Mouse (Mus musculus) liver, postnatal 0 days (tissue): ENCODE data around the gene Fgd5. TPM values are rescaled to one million over a fixed set of nuclear protein-coding genes. Genes with fewer than 3 reads are reported as not detected.

Source experiments
- ATAC-seq: fragments of 200-750 bp; cut with Nextera tagmentation; 2 replicates; pipeline ENCODE4 v1.8.0; 2017; ENCODE audit warnings: mild to moderate bottlenecking, moderate library complexity
- DNase-seq: peaks from one replicate; pipeline ENCODE4 v3.0.0-alpha.2; 2016
- H3K27ac ChIP-seq: fragments of 300-500 bp; sonication (generic); 2 replicates; pipeline ENCODE4 v1.5.1; 2014; ENCODE audit warnings: antibody characterized with exemption, moderate library complexity, mild to moderate bottlenecking, low read depth
- H3K27me3 ChIP-seq: fragments of 300-500 bp; sonication (generic); 2 replicates; pipeline ENCODE4 v1.6.1; 2014; ENCODE audit warnings: low read length, control low read depth, mixed read lengths; ENCODE audit not compliant: insufficient read depth
- H3K36me3 ChIP-seq: fragments of 300-500 bp; sonication (generic); replicated peaks from 2 replicates; pipeline ENCODE4 v1.6.1; 2014; ENCODE audit warnings: mild to moderate bottlenecking, control low read depth, low read length, moderate library complexity, mixed read lengths; ENCODE audit not compliant: insufficient read depth
- H3K4me1 ChIP-seq: fragments of 300-500 bp; sonication (generic); 2 replicates; pipeline ENCODE4 v1.6.1; 2014; ENCODE audit warnings: antibody characterized with exemption, mild to moderate bottlenecking, control low read depth; ENCODE audit not compliant: insufficient read depth
- H3K4me2 ChIP-seq: fragments of 300-500 bp; sonication (generic); 2 replicates; pipeline ENCODE4 v1.6.1; 2014; ENCODE audit warnings: low read depth, mild to moderate bottlenecking, low read length, moderate library complexity, mixed read lengths
- H3K4me3 ChIP-seq: fragments of 300-500 bp; sonication (generic); 2 replicates; pipeline ENCODE4 v1.5.1; 2014; ENCODE audit warnings: low read depth, low read length
- H3K9ac ChIP-seq: fragments of 300-500 bp; sonication (generic); replicated peaks from 2 replicates; pipeline ENCODE4 v1.6.1; 2014; ENCODE audit warnings: mild to moderate bottlenecking, moderate library complexity
- H3K9me3 ChIP-seq: fragments of 300-500 bp; sonication (generic); 2 replicates; pipeline ENCODE4 v1.6.1; 2016; ENCODE audit warnings: mild to moderate bottlenecking, control low read depth, low read length, mixed read lengths
- CTCF ChIP-seq: sonication (generic); IDR thresholded peaks from 2 replicates; pipeline ENCODE4 v1.5.1; 2016; ENCODE audit warnings: antibody characterized with exemption, low read depth
- EP300 ChIP-seq: IDR thresholded peaks from 2 replicates; pipeline ENCODE4 v1.6.1; 2016; ENCODE audit warnings: antibody characterized with exemption, low read depth, mild to moderate bottlenecking
- WGBS: fragments of 180-500 bp; shearing (Covaris S2); extraction: QIAGEN DNeasy Blood & Tissue Kit; methylation state at CpG from one replicate; pipeline ENCODE4 v1.1.7; 2014; ENCODE audit not compliant: insufficient replicate concordance; 5-methylcytosine and 5-hydroxymethylcytosine counted together
- polyA plus RNA-seq: library from polyadenylated mRNA; unstranded; fragments of >200 nt; fragmentation: Nextera tagmentation; extraction: Ambion mirVana; gene quantifications from 2 replicates; pipeline ENCODE4 v1.2.1, GENCODE M21; 2015

Fgd5 gene
- polyA plus RNA-seq, 1 experiment from 2014 or later, result 2.3 TPM

GRCm38 (mm10) chr6:92014936-92015335 is 36.3 kb downstream of the Fgd5 start:
- 58% methylated on average over 7 of the region's 7 CpGs for WGBS
- H3K27ac ChIP-seq, result no peak overlapping the region
- DNase-seq, result no peak
- no peaks in the 10 kb centered on the region for H3K27me3 ChIP-seq
- H3K9ac ChIP-seq, result no peak overlapping the region
- no peak for ATAC-seq
- H3K9me3 ChIP-seq, result no peaks in the 10 kb centered on the region
- no peaks in the 10 kb centered on the region for H3K4me1 ChIP-seq
- no peak overlapping the region for H3K4me3 ChIP-seq
- TF ChIP-seq EP300, result no peak
- no peak for TF ChIP-seq CTCF
- H3K4me2 ChIP-seq, result no peak overlapping the region
- no peaks in the 10 kb centered on the region for H3K36me3 ChIP-seq

GRCm38 (mm10) chr6:92015848-92016247 is 37.2 kb downstream of the Fgd5 start:
- no peak for DNase-seq
- no peak for ATAC-seq
- H3K9me3 ChIP-seq, result no peaks in the 10 kb centered on the region
- no peak overlapping the region for H3K27ac ChIP-seq
- H3K4me2 ChIP-seq, result no peak overlapping the region
- no peaks in the 10 kb centered on the region for H3K36me3 ChIP-seq
- H3K27me3 ChIP-seq, result no peaks in the 10 kb centered on the region
- TF ChIP-seq EP300, result no peak
- no peak overlapping the region for H3K9ac ChIP-seq
- 83% methylated on average over 5 of the region's 5 CpGs for WGBS
- H3K4me3 ChIP-seq, result no peak overlapping the region
- H3K4me1 ChIP-seq, result no peaks in the 10 kb centered on the region

- no peaks in the 10 kb centered on the region for H3K4me1 ChIP-seq
These were observed 38.1 kb downstream of the Fgd5 start for GRCm38 (mm10) chr6:92016738-92017137.

DNA sequence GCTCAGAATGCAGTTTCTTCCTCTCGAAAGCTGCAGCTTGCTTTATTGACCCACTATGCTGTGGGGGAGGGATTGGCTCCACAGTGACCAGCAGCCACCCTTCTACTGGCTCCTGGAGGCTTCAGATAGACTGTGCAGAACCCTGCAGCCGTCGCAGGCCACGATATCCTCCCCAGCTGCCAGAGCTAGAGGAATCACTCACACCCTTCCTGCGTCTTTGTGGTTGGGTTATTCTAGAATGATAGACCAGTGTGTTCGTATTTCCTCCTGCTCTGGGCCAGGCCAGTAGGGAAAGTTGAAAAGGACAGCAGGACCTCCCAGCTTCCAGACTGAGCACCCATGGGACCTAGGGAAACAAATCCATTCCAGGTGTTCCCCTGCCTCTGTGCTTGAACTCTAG is 39.7 kb downstream of the Fgd5 start:
- Histone ChIP-seq H3K4me3 (no peak overlapping the region), H3K4me1 (no peaks in the 10 kb centered on the region), H3K9me3 (no peaks in the 10 kb centered on the region), H3K4me2 (no peak overlapping the region), H3K9ac (no peak overlapping the region), H3K36me3 (no peaks in the 10 kb centered on the region), H3K27me3 (no peaks in the 10 kb centered on the region), H3K27ac (no peak overlapping the region)
- DNase-seq, result no peak
- 31% methylated on average over 6 of the region's 6 CpGs for WGBS
- ATAC-seq, result no peak
- TF ChIP-seq EP300 (no peak), CTCF (no peak)

More at GRCm38 (mm10) chr6:92016738-92017137, 38.1 kb downstream of the Fgd5 start:
- no peak overlapping the region for H3K27ac ChIP-seq
- ATAC-seq (no peak), DNase-seq (no peak)
- no peaks in the 10 kb centered on the region for H3K9me3 ChIP-seq
- H3K27me3 ChIP-seq, result no peaks in the 10 kb centered on the region
- 72% methylated on average over 6 of the region's 6 CpGs for WGBS
- no peaks in the 10 kb centered on the region for H3K36me3 ChIP-seq
- H3K4me3 ChIP-seq, result no peak overlapping the region
- H3K9ac ChIP-seq, result no peak overlapping the region
- TF ChIP-seq CTCF (no peak), EP300 (no peak)
- H3K4me2 ChIP-seq, result no peak overlapping the region

DNA sequence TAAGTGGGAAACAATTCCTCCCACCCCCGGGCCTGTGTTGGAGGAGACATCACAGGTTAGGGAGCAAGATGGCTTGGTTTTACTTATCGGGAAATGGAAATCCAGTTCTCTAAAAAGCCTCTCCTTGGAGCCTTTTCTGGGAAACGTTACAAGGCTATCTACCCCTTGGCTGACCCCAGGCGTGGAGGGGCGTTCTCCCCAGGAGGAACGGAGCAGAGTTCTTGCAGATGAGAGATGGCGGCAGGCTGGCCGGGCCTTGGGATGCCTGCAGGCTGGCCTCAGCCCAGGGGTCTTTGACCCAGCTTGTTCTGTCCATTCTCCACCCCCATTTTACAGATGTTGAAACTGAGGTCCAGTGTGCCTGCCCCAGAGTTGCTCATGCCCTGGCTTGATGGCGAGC is 42.4 kb downstream of the Fgd5 start:
- WGBS, result 72% methylated on average over 9 of the region's 9 CpGs
- no peak overlapping the region for H3K4me3 ChIP-seq
- no peak overlapping the region for H3K9ac ChIP-seq
- no peak overlapping the region for H3K27ac ChIP-seq
- TF ChIP-seq EP300 (no peak), CTCF (no peak)
- no peaks in the 10 kb centered on the region for H3K4me1 ChIP-seq
- no peaks in the 10 kb centered on the region for H3K9me3 ChIP-seq
- no peaks in the 10 kb centered on the region for H3K36me3 ChIP-seq
- ATAC-seq (no peak), DNase-seq (no peak)
- H3K4me2 ChIP-seq, result no peak overlapping the region
- H3K27me3 ChIP-seq, result no peaks in the 10 kb centered on the region

GRCm38 (mm10) chr6:92021506-92021905 is 42.8 kb downstream of the Fgd5 start:
- no peak for ATAC-seq
- Histone ChIP-seq H3K4me2 (no peak overlapping the region), H3K9me3 (no peaks in the 10 kb centered on the region), H3K27me3 (no peaks in the 10 kb centered on the region), H3K9ac (no peak overlapping the region), H3K36me3 (no peaks in the 10 kb centered on the region), H3K27ac (no peak overlapping the region), H3K4me1 (no peaks in the 10 kb centered on the region), H3K4me3 (no peak overlapping the region)
- 88% methylated on average over 6 of the region's 6 CpGs for WGBS
- no peak for DNase-seq
- no peak for TF ChIP-seq EP300
- no peak for TF ChIP-seq CTCF

- ATAC-seq (no peak), DNase-seq (no peak)
- Histone ChIP-seq H3K9me3 (no peaks in the 10 kb centered on the region), H3K4me1 (no peaks in the 10 kb centered on the region), H3K36me3 (no peaks in the 10 kb centered on the region), H3K4me2 (no peak overlapping the region), H3K27ac (no peak overlapping the region), H3K27me3 (no peaks in the 10 kb centered on the region), H3K4me3 (no peak overlapping the region), H3K9ac (no peak overlapping the region)
- 71% methylated on average over 1 of the region's 1 CpGs for WGBS
- TF ChIP-seq CTCF, result no peak
- no peak for TF ChIP-seq EP300
These were observed 46.6 kb downstream of the Fgd5 start for GRCm38 (mm10) chr6:92025252-92025651.
